8 mouse cellular contexts compared by ENCODE assay signal in genomic region chr5:137601365-137601729, GRCm38 (mm10). TPM values are rescaled to one million over a fixed set of nuclear protein-coding genes. Genes with fewer than 3 reads are reported as not detected.
A peak's percentile ranks its signal among the peaks of the same experiment; 100 is the strongest.
DNase-seq lines count a peak whose midpoint lies in the region; ATAC-seq and TF ChIP-seq lines count a peak whose summit lies in the region.

No protein-coding gene starts in this region.

- no peak for TF ChIP-seq CTCF in left cerebral cortex, adult 2 months (IDR thresholded peaks at IDR 0.05)
- no peak for TF ChIP-seq CTCF in lung, embryonic 14.5 days (IDR thresholded peaks at IDR 0.05; ENCODE audit: low read depth)

- peak overlapping the region; percentile 76 for H3K9ac ChIP-seq in forebrain, embryonic 11.5 days (ENCODE audit: low read length)
- H3K9ac ChIP-seq in hindbrain, embryonic 16.5 days (ENCODE audit: low read depth, low read length), result peak overlapping the region; percentile 48
- H3K9ac ChIP-seq in lung, embryonic 14.5 days, result peak overlapping the region; percentile 61
- peak overlapping the region; percentile 14; the same call in 1 of the 2 replicates for H3K9ac ChIP-seq in stomach, embryonic 15.5 days

- no peak for ATAC-seq in forebrain, embryonic 11.5 days (replicated peaks; ENCODE audit: low FRiP score)
- no peak for ATAC-seq in hindbrain, embryonic 16.5 days
- no peak for ATAC-seq in lung, embryonic 14.5 days (ENCODE audit: insufficient read depth)
- ATAC-seq in stomach, embryonic 15.5 days (ENCODE audit: insufficient read depth, low FRiP score, low read depth), result no peak

- no peaks in the 10 kb centered on the region for H3K36me3 ChIP-seq in forebrain, embryonic 11.5 days (ENCODE audit: control insufficient read depth, insufficient read depth, low read length)
- H3K36me3 ChIP-seq in hindbrain, embryonic 16.5 days (ENCODE audit: control insufficient read depth, insufficient read depth, low read length), result peaks cover 2% of the 10 kb centered on the region; the same call in 1 of the 2 replicates
- H3K36me3 ChIP-seq in lung, embryonic 14.5 days (ENCODE audit: insufficient read depth), result peaks cover 27% of the 10 kb centered on the region
- no peaks in the 10 kb centered on the region for H3K36me3 ChIP-seq in stomach, embryonic 15.5 days

- H3K4me3 ChIP-seq in left cerebral cortex, adult 2 months, result peak overlapping the region; percentile 84
- peak overlapping the region; percentile 58 for H3K4me3 ChIP-seq in forebrain, embryonic 11.5 days (ENCODE audit: low read depth, low read length)
- H3K4me3 ChIP-seq in hindbrain, embryonic 16.5 days (ENCODE audit: low read length), result peak overlapping the region; percentile 63
- H3K4me3 ChIP-seq in lung, embryonic 14.5 days (ENCODE audit: low read depth, low read length), result peak overlapping the region; percentile 66
- H3K4me3 ChIP-seq in stomach, embryonic 15.5 days (replicated peaks), result peak overlapping the region; percentile 76

- H3K27ac ChIP-seq in left cerebral cortex, adult 2 months, result peak overlapping the region; percentile 16; the same call in 1 of the 2 replicates
- H3K27ac ChIP-seq in forebrain, embryonic 11.5 days (ENCODE audit: low read depth, low read length), result no peak overlapping the region
- 0 out of 2 replicates have a peak overlapping the region, but pooled peaks have one; percentile 16 for H3K27ac ChIP-seq in hindbrain, embryonic 16.5 days (ENCODE audit: low read depth, low read length)
- H3K27ac ChIP-seq in lung, embryonic 14.5 days (ENCODE audit: low read depth), result peak overlapping the region; percentile 81
- peak overlapping the region; percentile 85 for H3K27ac ChIP-seq in stomach, embryonic 15.5 days

- WGBS in forebrain, embryonic 11.5 days, result under 1% methylated on average over 22 of the region's 22 CpGs
- WGBS in hindbrain, embryonic 16.5 days, result under 1% methylated on average over 22 of the region's 22 CpGs
- WGBS in lung, embryonic 14.5 days, result under 1% methylated on average over 22 of the region's 22 CpGs
- under 1% methylated on average over 22 of the region's 22 CpGs for WGBS in stomach, embryonic 15.5 days

- intact Hi-C loops in left cerebral cortex, adult 2 months (cut with DNase I), result loop anchor here (1.0 to 10.0 kb wide), 2 partner anchors 27 to 617 kb away; partner anchors contain the start of genes Plod3 and Znhit1

- H3K4me1 ChIP-seq in forebrain, embryonic 11.5 days (replicated peaks; ENCODE audit: control insufficient read depth, insufficient read depth, low read length), result no peaks in the 10 kb centered on the region; the same call in 1 of the 2 replicates
- peaks cover 16% of the 10 kb centered on the region for H3K4me1 ChIP-seq in hindbrain, embryonic 16.5 days (ENCODE audit: control insufficient read depth, insufficient read depth, low read depth, low read length)
- H3K4me1 ChIP-seq in lung, embryonic 14.5 days (ENCODE audit: insufficient read depth), result peaks cover 5% of the 10 kb centered on the region; the same call in 1 of the 2 replicates
- H3K4me1 ChIP-seq in stomach, embryonic 15.5 days, result peaks cover 16% of the 10 kb centered on the region

- no peaks in the 10 kb centered on the region for H3K9me3 ChIP-seq in forebrain, embryonic 11.5 days (ENCODE audit: control insufficient read depth, low read length)
- no peaks in the 10 kb centered on the region for H3K9me3 ChIP-seq in hindbrain, embryonic 16.5 days (ENCODE audit: control insufficient read depth, low read length)
- H3K9me3 ChIP-seq in lung, embryonic 14.5 days (ENCODE audit: low read depth, low read length), result no peaks in the 10 kb centered on the region
- H3K9me3 ChIP-seq in stomach, embryonic 15.5 days, result no peaks in the 10 kb centered on the region

- H3K4me2 ChIP-seq in forebrain, embryonic 11.5 days (ENCODE audit: low read depth, low read length, severe bottlenecking), result peak overlapping the region; percentile 67
- H3K4me2 ChIP-seq in hindbrain, embryonic 16.5 days (ENCODE audit: low read length), result peak overlapping the region; percentile 81
- peak overlapping the region; percentile 82 for H3K4me2 ChIP-seq in lung, embryonic 14.5 days
- H3K4me2 ChIP-seq in stomach, embryonic 15.5 days, result peak overlapping the region; percentile 57

- DNase-seq in left cerebral cortex, adult 2 months (ENCODE audit: extremely low spot score in 1 of 2, low spot score in 2 of 2), result no peak
- DNase-seq in left cerebral cortex, adult 18-20 months (ENCODE audit: low spot score in 2 of 2), result no peak
- no peak for DNase-seq in forebrain, embryonic 11.5 days (ENCODE audit: low spot score)
- peak; percentile 76 for DNase-seq in lung, embryonic 14.5 days
- DNase-seq in natural killer cell, adult 2 months (ENCODE audit: low spot score in 2 of 2), result no peak
- DNase-seq in adrenal gland, adult 2 months, result no peak

- no peaks in the 10 kb centered on the region for H3K27me3 ChIP-seq in forebrain, embryonic 11.5 days (ENCODE audit: control insufficient read depth, insufficient read depth, low read length)
- H3K27me3 ChIP-seq in hindbrain, embryonic 16.5 days (replicated peaks; ENCODE audit: control insufficient read depth, insufficient read depth, low read length), result no peaks in the 10 kb centered on the region
- H3K27me3 ChIP-seq in lung, embryonic 14.5 days (ENCODE audit: insufficient read depth, low read length), result no peaks in the 10 kb centered on the region
- H3K27me3 ChIP-seq in stomach, embryonic 15.5 days (replicated peaks), result no peaks in the 10 kb centered on the region

RNA-seq across cellular contexts. Expression of gene Mospd3, which starts 0.5 kb away (rescaled TPM):
- total RNA-seq in left cerebral cortex, adult 2 months (2021), result 10 to 100 TPM; 19.9 to 25.1 TPM
- 10 to 100 TPM; 23.0 to 24.6 TPM for total RNA-seq in left cerebral cortex, adult 18-20 months (2021)
- polyA plus RNA-seq in forebrain, embryonic 11.5 days (2014; fragmentation: Nextera tagmentation; extraction: Ambion mirVana), result 20.3 and 22.8 TPM in 2 replicates
- 60.0 and 63.4 TPM in 2 replicates for polyA plus RNA-seq in hindbrain, embryonic 16.5 days (2015; fragmentation: Nextera tagmentation; extraction: Ambion mirVana)
- polyA plus RNA-seq in lung, embryonic 14.5 days (2014; fragmentation: Nextera tagmentation; extraction: Ambion mirVana), result 33.9 and 37.8 TPM in 2 replicates
- 30.6 TPM in 2 replicates for polyA plus RNA-seq in stomach, embryonic 15.5 days (2015; fragmentation: Nextera tagmentation; extraction: Ambion mirVana)
- 10 to 100 TPM; 45.4 to 54.1 TPM for total RNA-seq in adrenal gland, adult 2 months (2021)
- 211 TPM in 2 replicates for polyA plus RNA-seq in adrenal gland, adult 2 months (2012; rRNA removed)

RNA-seq across cellular contexts. Expression of gene Pcolce, which starts 12.2 kb away (rescaled TPM):
- 10 to 100 TPM in 1 of 2 experiments, 1 to 10 TPM in 1; 9.6 to 11.2 TPM for total RNA-seq in left cerebral cortex, adult 2 months (2021)
- 10 to 100 TPM; 12.6 to 15.2 TPM for total RNA-seq in left cerebral cortex, adult 18-20 months (2021)
- 54.8 and 63.0 TPM in 2 replicates for polyA plus RNA-seq in forebrain, embryonic 11.5 days (2014; fragmentation: Nextera tagmentation; extraction: Ambion mirVana)
- polyA plus RNA-seq in hindbrain, embryonic 16.5 days (2015; fragmentation: Nextera tagmentation; extraction: Ambion mirVana), result 23.3 and 25.7 TPM in 2 replicates
- polyA plus RNA-seq in lung, embryonic 14.5 days (2014; fragmentation: Nextera tagmentation; extraction: Ambion mirVana), result 130 and 148 TPM in 2 replicates
- 112 and 115 TPM in 2 replicates for polyA plus RNA-seq in stomach, embryonic 15.5 days (2015; fragmentation: Nextera tagmentation; extraction: Ambion mirVana)
- total RNA-seq in adrenal gland, adult 2 months (2021), result 1,000 to 10,000 TPM; 1,014 to 1,197 TPM
- 1,453 and 1,846 TPM in 2 replicates for polyA plus RNA-seq in adrenal gland, adult 2 months (2012; rRNA removed)

RNA-seq across cellular contexts. Expression of gene Fbxo24, which starts 27.5 kb away (rescaled TPM):
- under 1 TPM; 0.23 to 0.42 TPM for total RNA-seq in left cerebral cortex, adult 2 months (2021)
- under 1 TPM; 0.21 to 0.45 TPM for total RNA-seq in left cerebral cortex, adult 18-20 months (2021)
- polyA plus RNA-seq in forebrain, embryonic 11.5 days (2014; fragmentation: Nextera tagmentation; extraction: Ambion mirVana), result 0.12 and 0.17 TPM in 2 replicates
- polyA plus RNA-seq in hindbrain, embryonic 16.5 days (2015; fragmentation: Nextera tagmentation; extraction: Ambion mirVana), result not detected in 2 replicates
- polyA plus RNA-seq in lung, embryonic 14.5 days (2014; fragmentation: Nextera tagmentation; extraction: Ambion mirVana), result 0.19 TPM in 1 of 2 replicates, not detected in the other
- polyA plus RNA-seq in stomach, embryonic 15.5 days (2015; fragmentation: Nextera tagmentation; extraction: Ambion mirVana), result 0.13 and 0.26 TPM in 2 replicates
- total RNA-seq in adrenal gland, adult 2 months (2021), result 1 to 10 TPM in 1 of 2 experiments, under 1 TPM in 1; 0.89 to 2.6 TPM
- 2.5 and 3.3 TPM in 2 replicates for polyA plus RNA-seq in adrenal gland, adult 2 months (2012; rRNA removed)

RNA-seq across cellular contexts. Expression of gene Lrch4, which starts 27.6 kb away (rescaled TPM):
- 10 to 100 TPM; 15.9 to 21.2 TPM for total RNA-seq in left cerebral cortex, adult 2 months (2021)
- total RNA-seq in left cerebral cortex, adult 18-20 months (2021), result 10 to 100 TPM; 13.8 to 14.3 TPM
- polyA plus RNA-seq in forebrain, embryonic 11.5 days (2014; fragmentation: Nextera tagmentation; extraction: Ambion mirVana), result 29.8 and 38.0 TPM in 2 replicates
- polyA plus RNA-seq in hindbrain, embryonic 16.5 days (2015; fragmentation: Nextera tagmentation; extraction: Ambion mirVana), result 14.9 and 21.6 TPM in 2 replicates
- polyA plus RNA-seq in lung, embryonic 14.5 days (2014; fragmentation: Nextera tagmentation; extraction: Ambion mirVana), result 32.1 and 40.5 TPM in 2 replicates
- polyA plus RNA-seq in stomach, embryonic 15.5 days (2015; fragmentation: Nextera tagmentation; extraction: Ambion mirVana), result 36.0 and 38.5 TPM in 2 replicates
- 10 to 100 TPM; 27.9 to 31.7 TPM for total RNA-seq in adrenal gland, adult 2 months (2021)
- polyA plus RNA-seq in adrenal gland, adult 2 months (2012; rRNA removed), result 36.7 and 52.7 TPM in 2 replicates

RNA-seq across cellular contexts. Expression of gene Gm20605, which starts 27.6 kb away (rescaled TPM):
- 10 to 100 TPM; 11.6 to 12.8 TPM for total RNA-seq in left cerebral cortex, adult 2 months (2021)
- total RNA-seq in left cerebral cortex, adult 18-20 months (2021), result 10 to 100 TPM in 1 of 2 experiments, 1 to 10 TPM in 1; 9.7 to 10.1 TPM
- 9.9 and 15.3 TPM in 2 replicates for polyA plus RNA-seq in forebrain, embryonic 11.5 days (2014; fragmentation: Nextera tagmentation; extraction: Ambion mirVana)
- polyA plus RNA-seq in hindbrain, embryonic 16.5 days (2015; fragmentation: Nextera tagmentation; extraction: Ambion mirVana), result 7.4 and 7.6 TPM in 2 replicates
- polyA plus RNA-seq in lung, embryonic 14.5 days (2014; fragmentation: Nextera tagmentation; extraction: Ambion mirVana), result 9.2 and 11.7 TPM in 2 replicates
- polyA plus RNA-seq in stomach, embryonic 15.5 days (2015; fragmentation: Nextera tagmentation; extraction: Ambion mirVana), result 6.6 and 9.4 TPM in 2 replicates
- total RNA-seq in adrenal gland, adult 2 months (2021), result 1 to 10 TPM; 6.4 to 7.4 TPM
- polyA plus RNA-seq in adrenal gland, adult 2 months (2012; rRNA removed), result 30.4 and 31.4 TPM in 2 replicates

Comparison
In these comparisons a context has a peak if more than half of its experiments do, and no peak if none do; other contexts are left out.
1. H3K9ac ChIP-seq: peak in every context shown above with its lines; median percentile 76 in forebrain, embryonic 11.5 days; 61 in lung, embryonic 14.5 days; 48 in hindbrain, embryonic 16.5 days; 14 in stomach, embryonic 15.5 days.